Mouse (Mus musculus) natural killer cell, adult 2 months (primary cell): Measurements from ENCODE around the gene Adgrb2.

Experiments used
- DNase-seq, 2 experiments: peaks; one replicate each; pipeline ENCODE4 v3.0.0; 2022; ENCODE audit warnings: low spot score in 2 of 2

Adgrb2 gene

GRCm38 (mm10) chr4:129984421-129985061 is at the start of gene Adgrb2:
Gene Adgrb2, plus strand, starts transcription at chr4:129984870.
- no peak for DNase-seq

- no peak for DNase-seq
Measured at GRCm38 (mm10) chr4:129951359-129951821, 33.3 kb upstream of the Adgrb2 start.

- DNase-seq: no peak
Measured at GRCm38 (mm10) chr4:129952241-129952810, 32.3 kb upstream of the Adgrb2 start.

GRCm38 (mm10) chr4:129954527-129954926 is 30.1 kb upstream of the Adgrb2 start:
- DNase-seq: no peak

GRCm38 (mm10) chr4:129960180-129960944 is 24.3 kb upstream of the Adgrb2 start:
- DNase-seq: peak; percentile 33 to 46

- DNase-seq: no peak
Measured at GRCm38 (mm10) chr4:129965294-129965693, 19.4 kb upstream of the Adgrb2 start.

- no peak for DNase-seq
Measured at GRCm38 (mm10) chr4:129966201-129966600, 18.5 kb upstream of the Adgrb2 start.

GRCm38 (mm10) chr4:129967024-129968014 is 17.4 kb upstream of the Adgrb2 start:
- no peak for DNase-seq

GRCm38 (mm10) chr4:129970168-129970567 is 14.5 kb upstream of the Adgrb2 start:
- no peak for DNase-seq

GRCm38 (mm10) chr4:129970861-129971260 is 13.8 kb upstream of the Adgrb2 start:
- no peak for DNase-seq

- DNase-seq: no peak
Measured at GRCm38 (mm10) chr4:129971989-129972388, 12.7 kb upstream of the Adgrb2 start.

GRCm38 (mm10) chr4:129974285-129974684 is 10.4 kb upstream of the Adgrb2 start:
- no peak for DNase-seq

- no peak for DNase-seq
Measured at GRCm38 (mm10) chr4:129977256-129977655, 7.4 kb upstream of the Adgrb2 start.

GRCm38 (mm10) chr4:129978227-129978626 is 6.4 kb upstream of the Adgrb2 start:
- no peak for DNase-seq

- no peak for DNase-seq
Measured at GRCm38 (mm10) chr4:129978930-129979329, 5.7 kb upstream of the Adgrb2 start.

GRCm38 (mm10) chr4:129981657-129982056 is 3.0 kb upstream of the Adgrb2 start:
- DNase-seq: no peak

GRCm38 (mm10) chr4:129983046-129983445 is 1.6 kb upstream of the Adgrb2 start:
- DNase-seq: no peak

GRCm38 (mm10) chr4:129983764-129984420 is 778 bp upstream of the Adgrb2 start:
- DNase-seq: peak; percentile 16 to 17

- DNase-seq: no peak
Measured at GRCm38 (mm10) chr4:129985161-129985670, 546 bp downstream of the Adgrb2 start.

GRCm38 (mm10) chr4:129985671-129986441 is 1.2 kb downstream of the Adgrb2 start:
- peak; percentile 23 to 51 for DNase-seq
